Mouse (Mus musculus): ENCODE results near the gene Nup133. TPM values are rescaled to one million over a fixed set of nuclear protein-coding genes. Genes with fewer than 3 reads are reported as not detected.
A peak's percentile ranks its signal among the peaks of the same experiment; 100 is the strongest.

Gene Nup133
- polyA plus RNA-seq, 1 experiment from 2014 or later: 58.3 TPM

DNA sequence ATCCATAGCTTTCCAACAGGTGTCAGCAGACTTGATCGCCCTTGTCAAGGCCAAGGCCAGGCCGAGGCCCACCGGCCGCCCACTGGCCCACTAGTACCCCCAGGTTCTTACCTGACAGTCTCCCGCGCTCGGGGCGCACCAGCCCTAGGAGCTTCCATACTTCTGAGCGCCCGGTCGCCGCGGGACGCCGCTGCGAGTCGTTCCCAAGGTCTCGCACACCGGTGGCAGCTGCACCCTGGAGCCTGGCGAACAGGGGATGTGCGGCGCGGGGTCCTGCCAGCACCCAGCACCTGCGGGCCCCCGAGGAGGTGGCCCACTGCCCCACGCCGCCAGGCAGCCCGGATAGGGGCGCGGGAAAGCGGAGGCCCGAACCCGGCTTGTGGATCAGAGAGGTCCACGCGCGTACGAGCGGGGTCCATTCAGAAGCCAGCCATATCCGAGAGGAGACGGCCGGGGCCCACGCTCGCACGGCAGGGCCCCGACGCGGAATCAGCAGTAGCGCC, 33.3 kb upstream of the Nup133 start:
- peak overlapping the region; percentile 95 for H3K4me2 ChIP-seq (ENCODE audit: low read depth, severe bottlenecking)
- H3K4me3 ChIP-seq (ENCODE audit: low read depth, low read length): peak overlapping the region; percentile 80
- H3K36me3 ChIP-seq (ENCODE audit: control insufficient read depth, insufficient read depth, low read length): no peaks in the 10 kb centered on the region
- under 1% methylated on average over 48 of the region's 48 CpGs for WGBS
- no peaks in the 10 kb centered on the region for H3K4me1 ChIP-seq (ENCODE audit: control insufficient read depth, insufficient read depth, low read length)
- H3K27ac ChIP-seq (replicated peaks; ENCODE audit: low read depth, low read length): peak overlapping the region; percentile 85; the same call in 1 of the 2 replicates
- DNase-seq (ENCODE audit: low spot score): no peak
- peak; percentile 26; the same call in 1 of the 2 replicates for ATAC-seq (ENCODE audit: insufficient number of reproducible peaks, low FRiP score, low TSS enrichment, low read depth)
- no peaks in the 10 kb centered on the region for H3K27me3 ChIP-seq (ENCODE audit: control insufficient read depth, insufficient read depth, low read length)
- no peaks in the 10 kb centered on the region for H3K9me3 ChIP-seq (ENCODE audit: control insufficient read depth, low read length)
- H3K9ac ChIP-seq (ENCODE audit: low read length): peak overlapping the region; percentile 79

DNA sequence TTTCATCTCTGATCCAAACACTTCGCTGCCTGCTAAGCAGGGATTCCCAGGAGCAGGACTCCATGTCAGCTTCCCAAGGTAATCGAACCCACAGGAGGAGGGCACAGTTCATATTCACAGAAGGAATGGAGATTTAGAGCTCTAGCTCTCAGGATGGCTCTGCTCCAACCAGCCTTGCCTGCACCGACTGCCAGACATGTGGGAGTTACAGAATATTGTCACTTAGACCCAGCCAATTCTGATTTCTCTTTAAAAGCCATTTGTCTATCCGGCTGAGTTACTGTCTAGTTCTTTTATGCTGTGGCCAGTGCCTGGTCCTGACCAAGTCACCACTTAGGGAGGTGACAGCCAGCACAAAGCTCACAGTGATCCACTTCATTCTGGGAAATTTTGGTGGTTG, 32.6 kb upstream of the Nup133 start:
- Histone ChIP-seq H3K9ac (ENCODE audit: low read length) (no peak overlapping the region), H3K36me3 (ENCODE audit: control insufficient read depth, insufficient read depth, low read length) (no peaks in the 10 kb centered on the region), H3K4me3 (ENCODE audit: low read depth, low read length) (peak overlapping the region; percentile 80; the same call in 1 of the 2 replicates), H3K9me3 (ENCODE audit: control insufficient read depth, low read length) (no peaks in the 10 kb centered on the region), H3K27ac (replicated peaks; ENCODE audit: low read depth, low read length) (no peak overlapping the region), H3K4me1 (ENCODE audit: control insufficient read depth, insufficient read depth, low read length) (no peaks in the 10 kb centered on the region), H3K4me2 (ENCODE audit: low read depth, severe bottlenecking) (peak overlapping the region; percentile 95; the same call in 1 of the 2 replicates), H3K27me3 (ENCODE audit: control insufficient read depth, insufficient read depth, low read length) (no peaks in the 10 kb centered on the region)
- ATAC-seq (ENCODE audit: insufficient number of reproducible peaks, low FRiP score, low TSS enrichment, low read depth): no peak
- no peak for DNase-seq (ENCODE audit: low spot score)
- 60% methylated on average over 4 of the region's 4 CpGs for WGBS

DNA sequence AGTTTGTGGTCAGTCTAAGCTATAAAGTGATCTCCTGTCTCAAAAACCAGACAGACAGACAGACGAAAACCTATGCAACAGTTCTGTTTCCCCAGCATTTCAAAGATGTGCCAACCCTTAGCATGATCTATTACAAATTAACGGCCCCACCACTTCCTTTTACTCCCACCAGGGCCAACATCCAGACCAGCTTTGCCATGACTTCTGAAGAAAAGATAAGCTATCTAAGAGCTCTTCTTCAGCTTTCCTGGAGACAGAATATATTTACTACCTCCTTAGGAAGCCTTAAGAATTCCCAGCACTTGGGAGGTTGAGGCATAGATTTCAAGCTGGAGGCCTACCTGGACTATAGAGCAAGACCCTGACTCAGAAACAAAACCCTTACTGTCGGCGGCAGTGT, 31.2 kb upstream of the Nup133 start:
- ATAC-seq (ENCODE audit: insufficient number of reproducible peaks, low FRiP score, low TSS enrichment, low read depth) (no peak), DNase-seq (ENCODE audit: low spot score) (no peak)
- WGBS: 75% methylated on average over 4 of the region's 4 CpGs
- Histone ChIP-seq H3K27ac (replicated peaks; ENCODE audit: low read depth, low read length) (no peak overlapping the region), H3K4me1 (ENCODE audit: control insufficient read depth, insufficient read depth, low read length) (no peaks in the 10 kb centered on the region), H3K9me3 (ENCODE audit: control insufficient read depth, low read length) (no peaks in the 10 kb centered on the region), H3K27me3 (ENCODE audit: control insufficient read depth, insufficient read depth, low read length) (no peaks in the 10 kb centered on the region), H3K9ac (ENCODE audit: low read length) (no peak overlapping the region), H3K4me3 (ENCODE audit: low read depth, low read length) (no peak overlapping the region), H3K36me3 (ENCODE audit: control insufficient read depth, insufficient read depth, low read length) (no peaks in the 10 kb centered on the region; the same call in 1 of the 2 replicates), H3K4me2 (ENCODE audit: low read depth, severe bottlenecking) (no peak overlapping the region)

DNA sequence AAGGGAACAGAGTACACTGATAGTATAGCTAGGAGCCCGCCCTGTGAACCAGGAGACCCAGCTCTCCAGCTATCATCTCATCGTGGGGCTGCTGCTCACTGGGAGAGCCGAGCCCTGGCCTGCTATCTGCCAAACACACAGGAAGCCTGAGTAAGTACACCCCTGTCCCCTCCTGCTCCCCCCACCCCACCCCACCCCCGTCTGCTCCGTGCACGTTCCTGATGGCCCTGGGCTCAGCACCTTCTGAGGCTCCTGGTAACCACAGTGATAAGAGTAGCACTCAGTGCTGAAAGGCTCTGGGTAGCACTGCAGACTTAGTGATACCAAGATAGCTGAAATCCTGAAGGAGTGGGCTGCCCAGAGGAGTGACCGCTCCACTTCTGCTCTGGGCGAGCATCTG, 29.9 kb upstream of the Nup133 start:
- ATAC-seq (ENCODE audit: insufficient number of reproducible peaks, low FRiP score, low TSS enrichment, low read depth): 0 out of 2 replicates have a peak, but pooled peaks have one; percentile 51
- H3K4me3 ChIP-seq (ENCODE audit: low read depth, low read length): no peak overlapping the region

DNA sequence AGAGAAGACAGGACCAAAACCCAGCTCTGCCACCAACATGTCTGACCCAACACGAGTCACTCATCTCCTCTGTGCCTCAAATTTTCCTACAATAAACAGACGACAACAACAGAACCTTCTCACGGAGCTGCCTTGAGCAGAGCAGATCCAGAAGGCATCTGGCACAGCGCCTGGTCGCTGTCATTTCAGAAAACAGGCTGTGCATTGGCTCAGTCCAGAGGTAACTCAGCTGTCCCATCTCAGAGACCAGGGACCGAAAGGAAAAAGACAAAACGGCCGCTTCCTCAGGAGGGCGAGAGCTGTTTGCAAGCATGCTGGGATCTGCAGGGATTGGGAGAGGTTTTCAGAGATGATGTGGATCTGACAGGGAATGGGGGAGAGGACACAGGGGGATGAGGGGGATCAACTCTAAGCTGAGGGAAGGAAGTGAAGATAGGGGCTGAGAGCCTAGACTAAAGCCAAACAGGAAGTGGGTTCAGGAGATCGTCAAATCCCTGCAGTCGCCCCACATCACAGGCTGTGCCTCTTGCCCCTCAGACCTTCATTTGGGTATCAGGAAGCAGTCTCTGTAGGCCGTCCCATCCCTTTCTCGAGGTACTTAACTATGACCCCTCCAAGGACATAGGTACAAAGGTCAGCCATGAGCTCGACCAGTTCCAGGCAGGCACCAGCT, 29.2 kb upstream of the Nup133 start:
- Histone ChIP-seq H3K27me3 (ENCODE audit: control insufficient read depth, insufficient read depth, low read length) (no peaks in the 10 kb centered on the region), H3K36me3 (ENCODE audit: control insufficient read depth, insufficient read depth, low read length) (no peaks in the 10 kb centered on the region; the same call in 1 of the 2 replicates), H3K4me1 (ENCODE audit: control insufficient read depth, insufficient read depth, low read length) (no peaks in the 10 kb centered on the region), H3K4me3 (ENCODE audit: low read depth, low read length) (no peak overlapping the region), H3K9ac (ENCODE audit: low read length) (no peak overlapping the region), H3K4me2 (ENCODE audit: low read depth, severe bottlenecking) (no peak overlapping the region), H3K27ac (replicated peaks; ENCODE audit: low read depth, low read length) (no peak overlapping the region), H3K9me3 (ENCODE audit: control insufficient read depth, low read length) (no peaks in the 10 kb centered on the region)
- 62% methylated on average over 14 of the region's 14 CpGs for WGBS
- no peak for ATAC-seq (ENCODE audit: insufficient number of reproducible peaks, low FRiP score, low TSS enrichment, low read depth)
- no peak for DNase-seq (ENCODE audit: low spot score)

More for the DNA sequence above, 29.9 kb upstream of the Nup133 start:
- H3K27ac ChIP-seq (replicated peaks; ENCODE audit: low read depth, low read length): no peak overlapping the region
- no peaks in the 10 kb centered on the region; the same call in 1 of the 2 replicates for H3K36me3 ChIP-seq (ENCODE audit: control insufficient read depth, insufficient read depth, low read length)
- H3K9ac ChIP-seq (ENCODE audit: low read length): no peak overlapping the region
- H3K4me2 ChIP-seq (ENCODE audit: low read depth, severe bottlenecking): no peak overlapping the region
- no peak for DNase-seq (ENCODE audit: low spot score)
- H3K4me1 ChIP-seq (ENCODE audit: control insufficient read depth, insufficient read depth, low read length): no peaks in the 10 kb centered on the region
- no peaks in the 10 kb centered on the region for H3K27me3 ChIP-seq (ENCODE audit: control insufficient read depth, insufficient read depth, low read length)
- 70% methylated on average over 8 of the region's 8 CpGs for WGBS
- no peaks in the 10 kb centered on the region for H3K9me3 ChIP-seq (ENCODE audit: control insufficient read depth, low read length)

DNA sequence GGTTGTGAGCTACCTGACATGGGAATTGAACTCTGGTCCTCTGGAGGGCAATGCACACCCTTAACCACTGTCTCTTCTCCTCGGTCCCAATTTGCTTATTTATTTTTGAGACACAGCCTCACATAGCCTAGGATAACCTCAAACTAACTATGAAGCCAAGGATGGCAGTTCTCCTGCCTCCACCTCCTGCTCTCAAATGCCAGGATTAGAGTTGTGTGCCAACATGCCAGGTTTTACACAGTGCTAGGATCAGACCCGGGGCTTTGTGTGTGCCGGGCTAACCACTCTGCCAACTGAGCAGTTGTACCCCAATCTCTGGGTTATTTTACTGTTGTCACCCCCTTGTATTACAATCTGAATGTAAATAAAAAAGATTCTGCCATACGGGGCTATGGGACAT, 28.4 kb upstream of the Nup133 start:
- Histone ChIP-seq H3K4me2 (ENCODE audit: low read depth, severe bottlenecking) (no peak overlapping the region), H3K27ac (replicated peaks; ENCODE audit: low read depth, low read length) (no peak overlapping the region), H3K27me3 (ENCODE audit: control insufficient read depth, insufficient read depth, low read length) (no peaks in the 10 kb centered on the region), H3K36me3 (ENCODE audit: control insufficient read depth, insufficient read depth, low read length) (no peaks in the 10 kb centered on the region; the same call in 1 of the 2 replicates), H3K4me1 (ENCODE audit: control insufficient read depth, insufficient read depth, low read length) (no peaks in the 10 kb centered on the region), H3K9me3 (ENCODE audit: control insufficient read depth, low read length) (no peaks in the 10 kb centered on the region), H3K9ac (ENCODE audit: low read length) (no peak overlapping the region), H3K4me3 (ENCODE audit: low read depth, low read length) (no peak overlapping the region)
- 90% methylated on average over 4 of the region's 4 CpGs for WGBS
- DNase-seq (ENCODE audit: low spot score) (no peak), ATAC-seq (ENCODE audit: insufficient number of reproducible peaks, low FRiP score, low TSS enrichment, low read depth) (no peak)

DNA sequence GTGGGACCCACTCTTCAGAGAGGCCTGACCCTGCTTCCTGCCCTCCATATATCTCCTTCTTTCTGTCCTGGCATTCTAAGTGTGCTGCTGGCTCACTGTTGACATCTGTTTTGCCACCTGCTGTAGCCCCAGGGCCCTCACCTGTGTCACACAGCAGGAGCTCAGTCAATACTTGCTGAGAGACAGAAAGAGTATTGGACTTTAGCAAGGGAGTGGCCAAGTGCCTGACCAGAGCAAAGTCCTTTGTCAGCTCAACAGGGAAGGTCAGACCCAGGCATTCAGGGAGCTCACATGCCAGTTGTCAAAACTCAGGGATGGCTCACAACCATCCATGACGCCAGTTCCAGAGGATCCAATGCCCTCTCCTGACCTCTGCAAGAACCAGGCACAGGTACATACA, 24.4 kb upstream of the Nup133 start:
- DNase-seq (ENCODE audit: low spot score) (no peak), ATAC-seq (ENCODE audit: insufficient number of reproducible peaks, low FRiP score, low TSS enrichment, low read depth) (no peak)
- Histone ChIP-seq H3K4me3 (ENCODE audit: low read depth, low read length) (no peak overlapping the region), H3K9me3 (ENCODE audit: control insufficient read depth, low read length) (no peaks in the 10 kb centered on the region), H3K4me2 (ENCODE audit: low read depth, severe bottlenecking) (no peak overlapping the region), H3K27ac (replicated peaks; ENCODE audit: low read depth, low read length) (no peak overlapping the region), H3K9ac (ENCODE audit: low read length) (no peak overlapping the region), H3K27me3 (ENCODE audit: control insufficient read depth, insufficient read depth, low read length) (no peaks in the 10 kb centered on the region), H3K4me1 (ENCODE audit: control insufficient read depth, insufficient read depth, low read length) (no peaks in the 10 kb centered on the region), H3K36me3 (ENCODE audit: control insufficient read depth, insufficient read depth, low read length) (peaks cover 2% of the 10 kb centered on the region; the same call in 1 of the 2 replicates)
- WGBS: 91% methylated on average over 1 of the region's 1 CpGs

DNA sequence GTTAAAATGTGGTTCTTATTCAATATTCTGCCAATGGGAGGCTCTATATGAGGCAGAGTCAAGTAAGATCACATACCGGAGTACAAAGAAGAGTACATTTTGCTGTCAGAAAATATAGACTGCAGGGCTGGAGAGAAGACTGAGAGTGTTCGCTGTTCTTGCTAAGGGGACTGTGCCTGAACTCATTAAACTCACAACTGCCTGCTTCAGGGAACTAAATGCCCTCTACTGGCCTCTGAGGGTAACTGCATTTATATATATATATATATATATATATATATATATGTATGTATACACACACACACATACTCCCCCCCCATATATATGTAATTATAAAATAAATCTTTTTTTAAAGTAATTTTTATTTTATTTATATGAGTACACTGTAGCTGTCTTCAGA, 17.8 kb upstream of the Nup133 start:
- H3K27ac ChIP-seq (replicated peaks; ENCODE audit: low read depth, low read length): no peak overlapping the region
- no peaks in the 10 kb centered on the region for H3K4me1 ChIP-seq (ENCODE audit: control insufficient read depth, insufficient read depth, low read length)
- DNase-seq (ENCODE audit: low spot score) (no peak), ATAC-seq (ENCODE audit: insufficient number of reproducible peaks, low FRiP score, low TSS enrichment, low read depth) (no peak)
- H3K9ac ChIP-seq (ENCODE audit: low read length): no peak overlapping the region
- H3K4me3 ChIP-seq (ENCODE audit: low read depth, low read length): no peak overlapping the region
- no peaks in the 10 kb centered on the region for H3K27me3 ChIP-seq (ENCODE audit: control insufficient read depth, insufficient read depth, low read length)
- WGBS: 78% methylated on average over 2 of the region's 2 CpGs
- H3K9me3 ChIP-seq (ENCODE audit: control insufficient read depth, low read length): no peaks in the 10 kb centered on the region
- H3K36me3 ChIP-seq (ENCODE audit: control insufficient read depth, insufficient read depth, low read length): peaks cover 6% of the 10 kb centered on the region; the same call in 1 of the 2 replicates
- H3K4me2 ChIP-seq (ENCODE audit: low read depth, severe bottlenecking): no peak overlapping the region
